Mouse (Mus musculus): ENCODE data around the gene Lef1.
A peak's percentile ranks its signal among the peaks of the same experiment; 100 is the strongest.

Lef1 gene

DNA sequence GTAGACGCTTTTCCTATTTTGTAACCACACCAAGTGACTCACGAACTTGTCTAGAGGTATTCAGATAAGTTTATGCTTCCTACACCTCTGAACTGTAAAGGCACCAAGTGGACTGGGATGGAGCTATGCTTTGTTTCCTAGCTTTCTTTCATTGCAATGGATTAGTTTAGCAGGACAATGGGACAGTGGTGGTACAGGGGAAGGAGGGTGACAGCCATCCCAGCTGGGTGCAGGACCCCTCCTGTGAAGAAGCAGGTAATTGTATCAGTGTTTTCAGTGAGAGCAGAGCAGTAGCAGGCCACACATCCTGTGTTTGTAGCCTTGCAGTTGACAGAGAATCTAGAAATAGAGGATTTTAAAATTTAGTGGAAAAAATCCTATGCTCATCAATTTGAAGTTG lies 34.0 kb downstream of the Lef1 start:
- no peak for DNase-seq

DNA sequence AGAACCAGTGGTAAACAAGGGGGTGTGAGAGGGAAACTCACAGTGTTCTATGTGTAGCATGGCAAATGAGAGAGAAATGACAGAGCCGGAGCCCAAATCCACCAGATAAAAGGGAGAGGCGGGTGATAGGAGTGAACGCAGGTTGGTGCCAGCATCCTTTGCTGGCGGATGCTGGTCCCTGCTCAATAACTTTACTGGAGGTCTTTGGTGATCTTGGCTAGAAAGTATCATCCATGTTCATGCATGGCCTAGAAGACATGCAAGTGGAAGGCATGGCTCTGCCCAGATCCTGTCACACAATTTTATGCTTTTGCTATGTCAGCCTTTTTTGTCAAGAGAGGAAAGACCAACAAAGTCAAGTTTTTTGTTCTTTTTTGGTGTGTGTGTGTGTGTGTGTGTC lies 42.6 kb downstream of the Lef1 start:
- DNase-seq: no peak

DNA sequence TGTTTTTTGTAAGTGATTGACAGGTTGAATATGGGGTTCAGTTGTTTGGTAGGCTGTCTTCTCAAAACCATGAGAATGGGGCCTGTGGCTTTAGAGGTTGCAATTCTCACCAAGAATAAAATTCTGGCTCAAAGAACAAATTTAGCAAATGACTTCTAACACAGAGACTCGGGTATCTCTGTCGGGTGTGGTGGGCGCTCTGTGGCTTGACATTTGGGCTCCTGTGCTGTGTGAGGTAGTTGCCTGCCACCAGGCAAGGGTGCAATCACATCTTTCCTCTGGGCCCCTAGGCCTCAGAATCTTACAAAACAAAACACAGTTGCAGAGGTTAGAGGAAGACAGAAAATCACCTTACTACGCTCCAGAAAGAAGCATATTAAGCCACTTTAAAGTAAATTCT lies 43.6 kb downstream of the Lef1 start:
- DNase-seq: no peak

DNA sequence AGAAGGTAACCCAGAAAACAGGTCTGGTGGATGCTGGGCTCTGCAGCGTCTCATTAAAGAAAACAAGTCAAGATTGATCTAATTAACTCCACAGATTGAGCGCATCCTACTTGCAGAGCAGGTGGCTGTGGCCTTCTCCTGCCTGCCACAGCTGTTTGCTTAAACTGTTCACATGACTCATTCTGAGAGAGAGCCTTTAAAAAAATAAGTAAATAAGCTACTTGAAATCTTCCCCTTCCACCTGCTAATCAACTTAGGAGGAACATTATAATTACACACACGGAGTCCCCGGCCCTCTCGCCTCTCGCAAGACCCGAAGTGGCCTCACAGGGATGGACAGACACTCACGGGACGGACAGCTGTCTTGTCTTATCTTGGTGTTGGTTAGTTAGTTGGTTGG lies 44.3 kb downstream of the Lef1 start:
- peak; percentile 63 for DNase-seq

DNA sequence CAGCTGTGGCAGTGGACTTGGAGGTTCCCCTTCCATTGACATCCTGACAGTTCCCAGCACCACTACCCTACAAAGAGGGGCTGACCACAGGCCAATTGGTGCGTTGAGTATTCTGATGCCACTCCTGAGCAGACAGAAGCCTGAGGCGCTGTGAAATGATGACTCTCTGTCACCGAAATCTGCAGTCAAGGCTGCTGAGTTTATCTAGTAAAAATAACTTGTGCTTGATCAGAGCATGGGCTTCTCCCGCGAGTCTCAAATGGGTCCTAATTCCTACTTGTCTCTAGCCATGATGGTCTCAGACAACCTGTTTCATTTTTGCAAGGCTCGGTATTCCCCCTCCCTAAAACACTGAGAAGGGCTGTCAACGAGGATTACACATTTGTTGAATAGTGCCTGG lies 44.8 kb downstream of the Lef1 start:
- no peak for DNase-seq

DNA sequence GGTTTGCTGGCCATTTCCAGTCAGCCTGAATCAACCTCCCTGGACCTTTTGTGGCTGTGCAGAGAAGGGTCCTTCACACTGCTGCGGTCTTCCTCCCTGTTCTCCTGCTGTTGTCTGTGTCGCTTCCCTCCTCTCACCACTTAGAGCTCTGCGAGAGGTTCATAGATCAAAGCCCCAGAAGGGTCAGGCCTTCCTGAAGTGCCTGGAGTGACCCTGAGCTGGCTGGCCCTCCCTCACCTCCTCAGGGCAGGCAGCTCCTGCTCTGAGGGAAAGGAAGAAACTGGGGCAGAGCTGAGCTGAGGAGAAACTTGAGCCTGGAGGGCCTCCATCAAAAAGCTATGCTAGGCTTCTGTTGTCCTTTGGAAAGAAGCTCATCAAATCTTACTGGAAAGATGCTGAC lies 45.4 kb downstream of the Lef1 start:
- DNase-seq: no peak

DNA sequence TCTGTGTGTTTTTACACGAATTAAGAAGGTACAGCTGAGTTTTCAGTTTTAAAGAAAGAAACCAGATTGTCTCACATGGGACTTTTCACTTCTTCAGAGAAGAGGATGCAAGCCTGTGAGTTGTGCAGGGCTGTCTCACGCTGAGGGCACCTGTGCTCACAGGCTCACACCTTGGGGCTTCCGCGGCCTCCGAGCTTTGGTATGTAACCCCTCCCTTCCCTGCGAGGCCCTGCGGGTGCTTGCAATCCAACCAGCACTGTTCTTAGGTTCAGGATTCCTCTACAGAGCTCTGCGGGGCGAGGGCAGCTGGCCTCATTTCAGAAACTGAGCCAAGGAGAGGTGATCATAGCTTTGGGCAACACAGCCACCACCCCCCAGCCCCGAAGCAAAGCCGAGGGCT lies 46.1 kb downstream of the Lef1 start:
- no peak for DNase-seq

DNA sequence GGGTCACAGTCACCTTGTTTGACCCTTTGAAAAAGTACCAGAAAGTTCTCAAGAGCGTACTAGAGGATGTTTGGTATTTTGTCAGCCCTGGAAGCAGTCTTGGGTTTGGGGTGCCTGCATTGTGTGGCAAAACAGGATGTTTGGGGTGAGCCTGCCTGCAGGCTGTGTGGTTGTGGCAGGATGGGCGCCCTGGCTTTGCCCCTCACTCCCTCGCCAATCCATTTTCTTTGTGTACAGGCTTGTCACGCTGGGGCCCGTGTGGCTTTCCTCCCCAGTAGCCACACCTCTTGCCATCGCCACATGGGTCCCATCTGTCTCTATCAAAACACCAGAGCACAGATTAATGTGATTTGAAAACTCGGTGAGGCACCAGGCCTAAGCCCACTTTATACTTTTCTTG lies 47.2 kb downstream of the Lef1 start:
- peak; percentile 24 for DNase-seq

DNA sequence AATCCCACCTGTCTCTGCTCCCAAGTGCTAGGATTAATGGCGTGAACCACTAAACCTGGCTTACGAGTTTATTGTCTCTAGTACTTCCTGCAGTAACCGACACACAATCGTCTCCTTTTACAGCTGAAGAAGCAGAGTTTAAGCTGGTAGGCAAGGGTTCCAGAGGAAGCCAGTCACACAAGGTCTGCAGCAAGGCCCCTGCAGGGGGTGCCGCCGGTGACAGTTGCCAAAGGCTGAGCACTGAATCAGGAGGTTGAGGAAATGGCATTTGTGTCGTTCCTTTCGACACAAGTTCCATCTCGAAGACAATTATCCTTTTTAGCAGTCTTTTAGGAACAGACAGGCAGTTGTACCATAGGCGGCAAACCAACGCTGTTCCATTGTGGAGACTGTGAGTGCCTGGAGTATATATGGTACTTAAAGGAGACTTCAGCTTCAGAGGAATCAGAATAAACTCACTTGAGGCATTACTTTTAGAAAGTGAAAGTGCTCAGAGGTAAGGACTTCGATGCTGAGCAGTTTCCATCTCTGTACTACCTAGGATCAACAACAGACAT lies 49.0 kb downstream of the Lef1 start:
- no peak for DNase-seq

DNA sequence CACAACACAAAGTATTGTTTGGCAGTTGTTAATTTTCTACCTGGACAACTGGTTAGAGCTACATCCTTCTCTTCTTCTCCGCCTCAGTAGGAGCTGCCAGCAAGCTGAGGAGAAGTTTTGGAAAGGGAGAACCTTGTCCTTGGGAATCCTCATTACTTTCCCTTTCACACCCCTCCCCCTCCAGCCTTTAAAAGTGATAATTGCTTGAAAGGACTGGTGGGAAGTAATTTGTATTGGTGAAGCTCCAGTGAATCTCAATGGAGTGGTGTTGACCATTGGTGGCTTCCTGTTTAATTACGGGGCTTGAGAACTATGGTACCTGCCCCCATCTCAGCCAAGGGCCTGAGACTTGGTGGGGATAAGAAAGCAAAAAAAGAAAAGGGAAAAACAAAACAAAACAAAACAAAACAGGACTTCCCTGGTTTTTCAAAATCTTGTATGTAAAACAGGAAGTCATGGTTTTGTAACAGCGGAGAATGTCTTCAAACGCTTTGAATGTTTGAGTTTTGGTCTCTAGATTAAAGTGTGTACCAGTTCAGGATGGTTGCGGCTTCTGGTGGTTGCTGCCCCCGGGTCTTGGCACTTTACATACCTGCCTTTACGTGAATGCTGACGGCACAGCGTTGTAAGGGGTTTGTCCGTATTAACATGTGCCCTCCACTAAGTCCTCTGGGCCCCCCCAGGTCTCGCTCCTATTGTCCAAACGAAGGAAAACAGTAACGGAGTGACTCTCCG lies 49.8 kb downstream of the Lef1 start:
- peak; percentile 65 for DNase-seq

DNA sequence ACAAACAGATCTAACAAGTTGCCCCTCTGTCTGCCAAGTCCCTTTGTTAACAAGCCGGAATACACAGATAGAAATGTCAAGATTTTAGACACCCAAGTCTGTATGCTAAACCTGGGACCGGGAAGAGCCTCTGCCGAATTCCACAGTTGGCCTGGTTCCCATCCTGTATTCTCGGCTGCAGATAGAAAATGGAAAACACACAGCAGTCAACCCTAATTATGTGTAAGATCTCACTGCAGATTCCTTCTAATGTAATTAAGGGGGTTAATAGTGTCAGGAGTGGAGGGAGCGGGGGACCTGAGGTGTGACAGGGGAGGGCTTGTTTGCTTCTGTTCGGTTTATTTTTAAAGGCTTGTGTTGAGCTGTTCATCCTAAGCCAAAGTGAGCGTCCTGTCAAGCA lies 50.6 kb downstream of the Lef1 start:
- peak; percentile 61 for DNase-seq

DNA sequence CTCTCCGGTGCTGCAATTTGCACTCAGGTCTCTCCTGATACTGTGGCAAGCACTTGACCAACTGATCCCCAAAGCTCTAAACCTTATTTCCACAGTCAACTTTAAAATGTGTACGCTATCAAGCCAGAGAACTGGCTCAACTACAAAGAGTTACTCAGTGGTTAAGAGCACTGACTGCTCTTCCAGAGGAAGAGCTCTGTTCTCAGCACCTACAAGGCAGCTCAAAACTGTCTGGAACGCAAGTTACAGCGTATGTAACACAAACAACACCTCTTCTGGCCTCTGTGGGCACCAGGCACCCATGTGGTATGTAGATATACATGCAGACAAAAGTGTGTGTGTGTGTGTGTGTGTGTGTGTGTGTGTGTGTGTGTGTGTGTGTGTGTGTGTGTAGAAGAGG lies 57.5 kb downstream of the Lef1 start:
- DNase-seq: no peak

DNA sequence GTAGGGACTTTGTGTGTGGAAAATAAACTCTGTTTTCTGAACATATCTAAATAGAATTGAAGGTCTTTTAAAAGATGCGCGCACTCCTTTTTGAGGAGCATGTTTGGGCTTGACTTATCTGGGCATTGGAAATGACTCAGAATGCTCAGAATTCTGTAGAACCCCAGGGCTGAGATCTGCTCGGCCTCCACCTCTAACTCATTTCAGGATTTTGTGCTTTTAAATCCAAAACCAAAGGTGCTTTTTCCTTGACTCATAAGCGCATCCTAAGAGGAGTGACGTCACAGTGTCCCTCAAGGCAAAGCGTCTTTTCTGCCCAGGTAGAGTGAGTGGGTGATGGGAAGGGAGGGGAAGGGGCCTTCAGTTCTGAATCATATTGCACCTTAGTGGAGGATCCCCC lies 58.9 kb downstream of the Lef1 start:
- DNase-seq: no peak

DNA sequence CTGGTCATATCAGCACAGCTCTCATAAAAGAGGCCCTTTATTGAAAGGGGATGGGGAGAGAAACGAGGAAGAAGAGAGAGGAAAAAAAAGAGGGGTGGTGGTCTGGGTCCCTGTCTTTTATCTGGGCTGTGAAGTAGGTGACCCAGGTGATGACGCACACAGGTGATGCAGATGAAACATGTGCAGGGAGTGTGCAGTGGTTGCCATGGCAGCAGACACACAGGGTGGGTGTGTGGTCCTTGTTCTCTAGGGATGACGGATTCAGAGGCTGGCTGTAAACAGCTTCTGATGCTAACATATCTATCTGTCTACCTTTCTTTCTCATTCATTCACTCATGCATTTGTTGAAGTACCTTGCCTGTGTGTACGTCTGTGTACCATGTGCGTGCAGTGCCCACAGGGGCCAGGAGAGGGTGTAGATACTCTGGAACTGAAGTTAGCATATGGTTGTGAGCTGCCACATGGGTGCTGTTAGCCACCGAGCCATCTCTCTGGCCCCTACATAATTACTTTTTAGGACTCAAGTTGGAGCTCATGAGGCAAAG lies 59.9 kb downstream of the Lef1 start:
- no peak for DNase-seq

DNA sequence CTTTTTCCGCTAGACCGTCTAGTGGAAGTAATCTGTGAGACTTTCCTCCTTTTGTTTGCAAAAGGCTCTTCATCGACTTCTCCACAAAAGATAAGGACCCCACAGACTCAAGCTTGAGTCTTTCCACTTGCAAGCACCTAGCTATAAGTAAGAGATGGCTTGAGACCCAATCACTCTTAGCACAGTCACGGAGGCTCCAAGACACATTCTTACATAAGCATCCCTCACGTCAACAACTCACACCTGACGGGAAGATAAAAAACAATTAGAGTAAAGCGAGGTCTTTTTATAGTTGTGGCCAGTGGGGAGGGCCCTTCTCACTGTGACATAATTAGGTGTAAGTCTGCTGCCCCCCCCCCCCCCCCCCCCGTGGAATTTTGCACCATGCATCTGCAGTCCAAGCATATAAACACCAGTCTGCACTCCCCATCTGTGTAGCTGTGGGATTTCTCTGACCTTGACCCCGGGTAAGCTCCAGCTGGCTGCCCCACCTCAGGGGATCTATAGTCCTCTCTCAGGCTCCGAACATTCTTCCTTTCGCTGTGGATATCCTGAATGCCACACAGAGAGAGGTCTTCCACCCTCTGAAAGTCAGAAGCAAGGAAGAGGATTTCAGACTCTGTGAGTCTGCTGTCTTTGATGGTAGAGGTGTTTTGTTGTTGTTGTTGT lies 61.2 kb downstream of the Lef1 start:
- peak; percentile 44 for DNase-seq

DNA sequence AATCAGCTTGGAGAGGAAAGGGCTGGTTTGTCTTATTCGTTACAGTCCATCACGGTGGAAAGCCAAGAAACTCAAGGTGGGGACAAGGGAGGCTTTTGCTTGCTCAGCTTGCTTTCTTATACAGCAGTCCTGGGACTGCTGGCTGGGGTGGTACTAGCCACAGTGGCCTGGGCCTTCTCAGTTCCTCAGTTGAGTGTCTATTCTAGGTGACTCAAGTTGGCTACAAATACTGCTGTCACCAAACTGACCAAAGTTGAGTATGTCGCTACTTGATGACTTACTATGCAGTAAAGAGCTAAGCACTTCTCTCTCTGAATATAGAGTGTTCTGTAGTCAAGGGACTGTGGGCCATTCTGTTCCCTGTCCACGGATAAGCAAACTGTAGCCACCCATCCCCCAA lies 62.0 kb downstream of the Lef1 start:
- DNase-seq: no peak

DNA sequence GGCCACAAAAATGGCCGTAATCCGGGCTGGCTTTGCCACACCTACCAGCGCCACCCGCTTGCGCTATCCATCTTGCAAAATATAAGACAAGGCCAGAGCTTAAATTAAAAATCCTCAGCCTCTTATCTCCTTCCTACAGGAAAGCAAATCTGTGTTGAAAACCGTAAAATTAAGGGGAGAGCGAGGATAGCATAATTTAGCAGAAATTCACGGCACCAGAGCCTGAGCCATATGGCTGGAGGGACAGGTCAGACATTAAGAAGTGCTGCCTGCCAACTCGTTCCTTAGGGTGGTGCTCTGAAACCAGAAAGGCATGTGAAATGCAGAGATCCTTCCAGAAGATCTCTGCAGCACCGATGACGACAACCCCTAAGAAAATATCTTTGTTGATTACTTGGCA lies 70.7 kb downstream of the Lef1 start:
- DNase-seq: no peak

DNA sequence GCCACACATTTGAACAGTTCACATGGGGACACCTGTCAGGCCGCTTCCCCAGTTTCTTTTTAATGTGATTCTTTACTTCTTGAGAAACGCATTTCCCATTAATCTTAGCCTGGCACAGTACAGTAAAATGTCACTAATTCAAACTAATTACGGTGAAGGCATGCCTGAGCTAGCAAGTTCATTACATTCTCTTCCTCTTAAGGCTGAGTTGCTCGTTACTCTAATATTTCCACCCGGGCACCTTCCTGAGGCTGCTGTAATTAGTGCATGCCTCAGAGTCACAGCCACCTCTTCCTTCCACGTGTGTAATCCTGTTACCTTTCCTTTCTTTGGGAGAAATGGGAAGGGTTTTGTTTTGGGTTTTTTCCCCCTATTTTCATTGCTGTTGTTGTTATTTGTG lies 71.9 kb downstream of the Lef1 start:
- DNase-seq: no peak

DNA sequence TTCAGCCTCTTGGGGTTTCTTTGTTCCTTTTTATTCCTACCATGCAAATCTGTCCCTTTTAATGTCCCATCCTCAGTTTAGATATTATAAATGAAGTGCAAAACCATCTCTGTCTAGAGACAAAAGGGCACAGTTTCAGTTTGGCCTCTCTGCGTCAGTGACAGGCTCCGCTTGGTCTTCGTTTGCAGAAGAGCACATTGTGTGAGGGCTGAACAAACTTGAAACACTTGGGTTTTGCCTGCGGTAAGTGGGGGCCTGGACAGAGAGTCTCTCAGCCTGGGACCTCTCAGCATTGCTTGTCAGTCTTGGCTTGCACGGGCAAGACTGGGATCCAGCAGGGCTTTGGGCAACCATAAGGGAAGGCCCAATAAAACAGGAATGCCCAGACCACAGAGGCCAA lies 75.9 kb downstream of the Lef1 start:
- no peak for DNase-seq

DNA sequence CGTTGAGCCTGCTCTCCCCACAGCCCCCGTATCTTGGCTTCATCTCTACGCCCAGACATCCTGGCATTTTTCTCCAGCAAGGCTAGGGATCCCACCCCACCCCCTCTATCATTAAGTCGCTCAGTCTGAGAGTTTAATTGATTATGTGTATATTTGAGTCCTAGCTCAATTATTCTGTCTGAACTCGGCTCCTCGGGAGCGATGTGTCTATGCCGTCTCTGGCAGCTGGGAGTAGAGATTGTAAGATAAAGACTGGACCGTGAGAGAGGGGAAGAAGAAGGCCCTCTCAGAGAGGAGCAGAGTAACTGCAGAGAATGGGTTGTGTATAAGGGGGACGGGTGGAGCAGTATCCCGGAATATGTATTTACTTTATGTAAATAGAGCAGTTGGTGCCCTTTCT lies 80.0 kb downstream of the Lef1 start:
- DNase-seq: no peak

DNA sequence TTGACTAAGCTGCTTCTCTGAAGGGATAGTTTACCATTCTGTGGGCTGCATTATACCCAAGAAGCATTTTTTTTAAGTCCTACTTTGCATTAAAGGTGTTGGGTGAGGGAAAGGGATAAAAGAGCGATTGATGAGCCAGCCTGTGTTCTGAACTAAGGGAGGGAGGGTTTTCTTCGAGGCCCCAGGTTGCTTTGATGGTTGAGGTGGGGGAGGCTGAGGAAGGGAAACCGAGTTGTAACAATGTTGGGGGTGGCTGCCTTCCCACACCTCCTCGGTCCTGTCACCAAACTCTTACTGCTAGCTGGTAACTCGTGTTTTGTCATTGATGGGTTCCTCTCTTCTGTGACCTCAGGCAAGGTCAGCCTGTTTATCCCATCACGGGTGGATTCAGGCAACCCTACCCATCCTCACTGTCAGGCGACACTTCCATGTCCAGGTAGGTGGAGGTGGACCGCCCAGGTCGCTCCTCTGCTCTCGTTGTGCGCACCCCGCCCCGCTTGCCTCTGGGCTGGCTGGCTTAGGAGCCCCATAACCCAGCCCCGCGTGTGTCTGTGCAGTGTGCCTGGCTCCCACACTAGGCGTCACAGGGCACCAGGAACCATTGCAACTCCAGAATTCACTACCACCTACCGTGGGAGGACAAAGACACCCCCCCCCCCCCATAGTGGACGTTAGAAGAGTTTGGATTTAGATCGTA lies 80.5 kb downstream of the Lef1 start:
- DNase-seq: no peak

DNA sequence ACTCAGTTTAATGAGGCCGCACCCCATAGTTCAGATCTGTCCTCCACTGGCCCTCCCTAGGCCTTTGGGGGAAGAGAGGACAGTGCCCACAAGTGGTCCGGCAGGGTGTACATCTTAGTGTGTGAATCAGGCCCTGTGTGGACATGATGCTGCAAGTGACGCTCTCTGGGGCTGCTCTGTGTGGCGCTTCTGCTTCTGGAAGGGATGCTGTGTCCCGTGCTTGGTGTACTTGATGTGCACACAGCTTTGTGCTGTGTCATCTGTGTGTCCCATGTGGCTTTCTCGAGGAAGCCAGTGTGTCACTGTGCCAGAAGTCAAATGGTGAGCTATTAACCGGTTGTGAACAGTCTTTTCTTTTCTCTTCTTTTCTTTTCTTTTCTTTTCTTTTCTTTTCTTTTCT lies 81.2 kb downstream of the Lef1 start:
- DNase-seq: no peak

DNA sequence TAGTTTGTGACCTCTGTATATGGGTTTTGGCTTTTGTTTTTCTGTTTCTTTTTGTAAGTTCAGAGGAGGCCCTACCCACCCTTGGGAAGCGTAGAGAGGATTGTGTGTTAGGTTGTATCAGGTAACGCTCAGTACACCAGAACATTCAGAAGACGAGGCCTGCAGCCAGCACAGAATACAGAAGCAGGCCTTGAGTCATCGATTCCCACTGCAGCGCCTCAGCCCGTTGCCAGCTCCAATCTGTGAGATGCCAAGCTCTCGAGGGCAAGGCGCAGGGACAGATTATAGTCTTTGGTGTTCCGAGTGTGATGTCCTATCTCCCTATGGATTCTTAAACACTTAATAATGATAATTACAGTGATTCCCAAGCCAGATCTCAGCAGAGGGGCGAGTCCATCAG lies 85.8 kb downstream of the Lef1 start:
- no peak for DNase-seq

DNA sequence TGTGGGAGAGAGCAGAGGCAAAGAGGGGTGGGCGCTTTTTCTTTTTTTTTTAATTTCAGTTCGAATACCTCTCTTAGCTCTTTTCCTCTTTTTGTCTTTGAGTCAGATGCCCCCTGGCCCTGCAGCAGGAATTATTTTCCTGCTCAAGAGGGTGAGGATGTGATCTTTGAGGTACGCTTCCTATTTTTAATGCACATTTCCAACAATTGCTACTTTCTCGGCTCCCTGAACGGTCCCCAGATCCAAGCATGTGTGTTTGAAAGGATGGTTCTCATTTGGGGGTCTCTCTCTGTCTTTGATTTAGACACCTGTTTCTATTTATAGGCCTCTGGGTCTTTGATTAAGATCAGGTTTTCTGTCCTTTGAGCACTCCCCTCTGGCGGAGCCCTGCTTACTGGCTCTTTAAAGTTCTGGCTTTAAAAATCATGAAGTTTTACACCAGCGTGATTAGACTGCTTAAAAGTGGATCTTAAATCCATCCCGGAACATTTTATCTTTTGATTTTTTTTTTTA lies 86.3 kb downstream of the Lef1 start:
- DNase-seq: no peak
